Mouse (Mus musculus) thymus, adult 2 months (tissue): Measurements from ENCODE around the gene Hgd.

Experiments used
- CTCF ChIP-seq: fragments of 200-500 bp; IDR thresholded peaks from 2 replicates; pipeline ENCODE4 v1.5.1; 2012; ENCODE audit warnings: mild to moderate bottlenecking, control low read depth, low read length, moderate library complexity, borderline replicate concordance; ENCODE audit not compliant: control insufficient read depth, poor library complexity, insufficient read depth; ENCODE audit errors: extremely low read depth
- POLR2A ChIP-seq: fragments of 200-500 bp; IDR thresholded peaks from 2 replicates; pipeline ENCODE4 v1.6.1; 2012; ENCODE audit warnings: mild to moderate bottlenecking, low read length, control low read depth, moderate library complexity; ENCODE audit not compliant: control insufficient read depth, poor library complexity, insufficient read depth; ENCODE audit errors: extremely low read depth

GRCm38 (mm10) chr16:37647936-37648335 is 68.0 kb downstream of the Hgd start:
- TF ChIP-seq CTCF: no peak
- no peak for TF ChIP-seq POLR2A
